Mouse (Mus musculus): ENCODE results near the gene Utrn. TPM values are rescaled to one million over a fixed set of nuclear protein-coding genes. Genes with fewer than 3 reads are reported as not detected.

The Utrn gene
- polyA plus RNA-seq, 1 experiment, result 13.9 TPM

- TF ChIP-seq USF1 (IDR thresholded peaks at IDR 0.05; ENCODE audit: low read depth) (no peak), SRF (IDR thresholded peaks at IDR 0.05; ENCODE audit: control insufficient read depth, insufficient read length, low read depth) (no peak), E2F4 (IDR thresholded peaks at IDR 0.05; ENCODE audit: insufficient read depth) (no peak), MYOD1 (IDR thresholded peaks at IDR 0.05; ENCODE audit: control insufficient read depth in 1 of 3, insufficient read length in 2 of 3, low read depth in 2 of 3) (no peak), CEBPB (IDR thresholded peaks at IDR 0.05; ENCODE audit: insufficient read depth, poor library complexity, severe bottlenecking) (no peak), POLR2AphosphoS2 (IDR thresholded peaks at IDR 0.05; ENCODE audit: insufficient read length, low read depth) (no peak), MAX (IDR thresholded peaks at IDR 0.05; ENCODE audit: low read depth) (no peak), MYOG (IDR thresholded peaks at IDR 0.05; ENCODE audit: control insufficient read depth in 1 of 3, insufficient read depth in 1 of 3, insufficient read length in 2 of 3, low read depth in 2 of 3) (no peak)
- Histone ChIP-seq H3K27me3 (ENCODE audit: control insufficient read depth, insufficient read depth, insufficient read length) (no peaks in the 10 kb centered on the region), H3K79me2 (ENCODE audit: control insufficient read depth, insufficient read depth) (no peaks in the 10 kb centered on the region), H3ac (ENCODE audit: control insufficient read depth, insufficient read length) (no peak overlapping the region), H3K4me2 (ENCODE audit: low read depth) (no peak overlapping the region), H3K36me3 (ENCODE audit: control insufficient read depth, insufficient read depth) (no peaks in the 10 kb centered on the region), H3K4me3 (no peak overlapping the region)
Observed at GRCm38 (mm10) chr10:12549261-12549660, 319.9 kb downstream of the Utrn start.

- H3K27me3 ChIP-seq (ENCODE audit: control insufficient read depth, insufficient read depth, insufficient read length), result no peaks in the 10 kb centered on the region
- H3K36me3 ChIP-seq (ENCODE audit: control insufficient read depth, insufficient read depth), result no peaks in the 10 kb centered on the region
- H3K4me2 ChIP-seq (ENCODE audit: low read depth), result no peak overlapping the region
- H3K4me3 ChIP-seq, result no peak overlapping the region
- H3K79me2 ChIP-seq (ENCODE audit: control insufficient read depth, insufficient read depth), result no peaks in the 10 kb centered on the region
- H3ac ChIP-seq (ENCODE audit: control insufficient read depth, insufficient read length), result no peak overlapping the region
- TF ChIP-seq E2F4 (IDR thresholded peaks at IDR 0.05; ENCODE audit: insufficient read depth) (no peak), SRF (IDR thresholded peaks at IDR 0.05; ENCODE audit: control insufficient read depth, insufficient read length, low read depth) (no peak), MAX (IDR thresholded peaks at IDR 0.05; ENCODE audit: low read depth) (no peak), POLR2AphosphoS2 (IDR thresholded peaks at IDR 0.05; ENCODE audit: insufficient read length, low read depth) (no peak), TCF3 (IDR thresholded peaks at IDR 0.05; ENCODE audit: insufficient read length, low read depth) (no peak), TCF12 (IDR thresholded peaks at IDR 0.05; ENCODE audit: insufficient read depth, poor library complexity, severe bottlenecking) (no peak), USF1 (IDR thresholded peaks at IDR 0.05; ENCODE audit: low read depth) (no peak), REST (IDR thresholded peaks at IDR 0.05; ENCODE audit: insufficient read depth, insufficient read length) (no peak), CEBPB (IDR thresholded peaks at IDR 0.05; ENCODE audit: insufficient read depth, poor library complexity, severe bottlenecking) (no peak), MYOD1 (IDR thresholded peaks at IDR 0.05; ENCODE audit: control insufficient read depth in 1 of 3, insufficient read length in 2 of 3, low read depth in 2 of 3) (no peak), MYOG (IDR thresholded peaks at IDR 0.05; ENCODE audit: control insufficient read depth in 1 of 3, insufficient read depth in 1 of 3, insufficient read length in 2 of 3, low read depth in 2 of 3) (no peak), POLR2A (IDR thresholded peaks at IDR 0.05; ENCODE audit: insufficient read length, low read depth) (no peak)
Observed at GRCm38 (mm10) chr10:12548616-12549084, 320.5 kb downstream of the Utrn start.

GRCm38 (mm10) chr10:12547037-12547625 lies 322.0 kb downstream of the Utrn start:
- H3K4me2 ChIP-seq (ENCODE audit: low read depth), result no peak overlapping the region
- no peaks in the 10 kb centered on the region for H3K36me3 ChIP-seq (ENCODE audit: control insufficient read depth, insufficient read depth)
- no peak for TF ChIP-seq TCF3 (IDR thresholded peaks at IDR 0.05; ENCODE audit: insufficient read length, low read depth)
- no peak overlapping the region for H3ac ChIP-seq (ENCODE audit: control insufficient read depth, insufficient read length)
- no peaks in the 10 kb centered on the region for H3K27me3 ChIP-seq (ENCODE audit: control insufficient read depth, insufficient read depth, insufficient read length)
- no peak overlapping the region for H3K4me3 ChIP-seq
- no peaks in the 10 kb centered on the region for H3K79me2 ChIP-seq (ENCODE audit: control insufficient read depth, insufficient read depth)

- no peaks in the 10 kb centered on the region for H3K79me2 ChIP-seq (ENCODE audit: control insufficient read depth, insufficient read depth)
- H3K4me2 ChIP-seq (ENCODE audit: low read depth), result no peak overlapping the region
- no peaks in the 10 kb centered on the region for H3K36me3 ChIP-seq (ENCODE audit: control insufficient read depth, insufficient read depth)
- H3K4me3 ChIP-seq, result no peak overlapping the region
- no peak overlapping the region for H3ac ChIP-seq (ENCODE audit: control insufficient read depth, insufficient read length)
- TF ChIP-seq MYOD1 (IDR thresholded peaks at IDR 0.05; ENCODE audit: control insufficient read depth in 1 of 3, insufficient read length in 2 of 3, low read depth in 2 of 3) (no peak), POLR2AphosphoS2 (IDR thresholded peaks at IDR 0.05; ENCODE audit: insufficient read length, low read depth) (no peak)
- H3K27me3 ChIP-seq (ENCODE audit: control insufficient read depth, insufficient read depth, insufficient read length), result no peaks in the 10 kb centered on the region
Observed at GRCm38 (mm10) chr10:12545440-12545839, 323.7 kb downstream of the Utrn start.

- H3K36me3 ChIP-seq (ENCODE audit: control insufficient read depth, insufficient read depth), result no peaks in the 10 kb centered on the region
- H3ac ChIP-seq (ENCODE audit: control insufficient read depth, insufficient read length), result no peak overlapping the region
- no peak overlapping the region for H3K4me3 ChIP-seq
- H3K4me2 ChIP-seq (ENCODE audit: low read depth), result no peak overlapping the region
- no peaks in the 10 kb centered on the region for H3K79me2 ChIP-seq (ENCODE audit: control insufficient read depth, insufficient read depth)
- no peak for TF ChIP-seq POLR2AphosphoS2 (IDR thresholded peaks at IDR 0.05; ENCODE audit: insufficient read length, low read depth)
- no peak for TF ChIP-seq MYOD1 (IDR thresholded peaks at IDR 0.05; ENCODE audit: control insufficient read depth in 1 of 3, insufficient read length in 2 of 3, low read depth in 2 of 3)
- TF ChIP-seq SRF (IDR thresholded peaks at IDR 0.05; ENCODE audit: control insufficient read depth, insufficient read length, low read depth), result no peak
- TF ChIP-seq POLR2A (IDR thresholded peaks at IDR 0.05; ENCODE audit: insufficient read length, low read depth), result no peak
- no peak for TF ChIP-seq MYOG (IDR thresholded peaks at IDR 0.05; ENCODE audit: control insufficient read depth in 1 of 3, insufficient read depth in 1 of 3, insufficient read length in 2 of 3, low read depth in 2 of 3)
- TF ChIP-seq REST (IDR thresholded peaks at IDR 0.05; ENCODE audit: insufficient read depth, insufficient read length), result no peak
- no peak for TF ChIP-seq USF1 (IDR thresholded peaks at IDR 0.05; ENCODE audit: low read depth)
- TF ChIP-seq MAX (IDR thresholded peaks at IDR 0.05; ENCODE audit: low read depth), result no peak
- no peak for TF ChIP-seq CEBPB (IDR thresholded peaks at IDR 0.05; ENCODE audit: insufficient read depth, poor library complexity, severe bottlenecking)
- no peak for TF ChIP-seq TCF12 (IDR thresholded peaks at IDR 0.05; ENCODE audit: insufficient read depth, poor library complexity, severe bottlenecking)
- TF ChIP-seq E2F4 (IDR thresholded peaks at IDR 0.05; ENCODE audit: insufficient read depth), result no peak
- TF ChIP-seq TCF3 (IDR thresholded peaks at IDR 0.05; ENCODE audit: insufficient read length, low read depth), result no peak
- H3K27me3 ChIP-seq (ENCODE audit: control insufficient read depth, insufficient read depth, insufficient read length), result no peaks in the 10 kb centered on the region
Observed at GRCm38 (mm10) chr10:12541757-12542156, 327.4 kb downstream of the Utrn start.

Data from myocyte (in vitro differentiated cells).